Mouse (Mus musculus) olfactory bulb, adult 2 months (tissue): Measurements from ENCODE around the gene Rab11fip4.
A peak's percentile ranks its signal among the peaks of the same experiment; 100 is the strongest.

Experiments
- CTCF ChIP-seq: fragments of 200-500 bp; IDR thresholded peaks from 2 replicates; pipeline ENCODE4 v1.5.1; 2012; ENCODE audit warnings: low read depth, mild to moderate bottlenecking, low read length, moderate library complexity; ENCODE audit not compliant: insufficient read depth
- POLR2A ChIP-seq: fragments of 200-500 bp; IDR thresholded peaks from 2 replicates; pipeline ENCODE4 v1.6.1; 2012; ENCODE audit warnings: mild to moderate bottlenecking, low read depth, low read length, moderate library complexity; ENCODE audit not compliant: insufficient read depth

DNA sequence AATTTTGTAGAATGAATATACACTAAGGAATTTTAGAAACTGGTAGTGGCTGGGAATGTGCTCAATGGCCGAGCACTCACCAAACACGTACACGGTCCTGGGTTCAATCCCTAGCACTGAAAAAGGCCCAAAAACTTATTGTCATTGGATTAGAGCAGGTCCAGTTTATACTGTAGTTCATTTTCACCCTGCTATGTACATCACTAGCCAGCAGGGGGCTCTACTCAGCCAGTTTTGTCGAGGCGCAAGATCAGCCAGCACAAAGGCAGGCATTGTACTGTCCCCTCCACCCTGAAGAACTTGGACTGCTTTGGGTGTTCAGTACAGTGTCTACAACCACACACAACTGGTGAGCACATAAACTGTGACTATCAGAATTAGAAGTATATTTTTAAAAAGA is 6.8 kb upstream of the Rab11fip4 start:
- TF ChIP-seq CTCF (peak; percentile 53; the same call in 1 of the 2 replicates), POLR2A (no peak)
